Mouse (Mus musculus) olfactory bulb, adult 2 months (tissue): ENCODE results near the gene Spock1.

Source experiments
- CTCF ChIP-seq: fragments of 200-500 bp; IDR thresholded peaks from 2 replicates; pipeline ENCODE4 v1.5.1; 2012; ENCODE audit warnings: low read depth, mild to moderate bottlenecking, low read length, moderate library complexity; ENCODE audit not compliant: insufficient read depth
- POLR2A ChIP-seq: fragments of 200-500 bp; IDR thresholded peaks from 2 replicates; pipeline ENCODE4 v1.6.1; 2012; ENCODE audit warnings: mild to moderate bottlenecking, low read depth, low read length, moderate library complexity; ENCODE audit not compliant: insufficient read depth

- TF ChIP-seq POLR2A (no peak), CTCF (no peak)
Measured at GRCm38 (mm10) chr13:57750831-57751230, 157.3 kb downstream of the Spock1 start.
